Comparison of ENCODE assay signal across 8 mouse cellular contexts in the genomic region with DNA sequence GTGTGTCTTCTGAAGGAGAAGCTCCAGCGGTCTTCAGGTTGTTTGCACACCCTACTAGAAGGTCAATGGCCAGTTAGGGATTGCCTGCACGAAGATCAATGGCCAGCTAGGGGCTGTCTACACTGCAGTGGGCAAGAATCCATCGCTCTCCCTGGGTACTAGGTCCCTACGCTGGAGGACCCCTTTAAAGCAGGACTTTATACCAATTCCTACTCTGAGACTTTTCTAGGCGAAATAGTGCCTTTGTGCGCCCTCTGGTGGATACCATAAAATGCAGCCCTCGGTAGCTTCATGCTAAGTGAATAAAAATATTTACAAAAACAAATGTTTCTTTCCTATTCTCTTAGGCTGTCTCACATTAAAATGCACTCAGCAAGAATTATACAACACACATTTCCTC. TPM values are rescaled to one million over a fixed set of nuclear protein-coding genes. Genes with fewer than 3 reads are reported as not detected.
A peak's percentile ranks its signal among the peaks of the same experiment; 100 is the strongest.
DNase-seq lines count a peak whose midpoint lies in the region; ATAC-seq and TF ChIP-seq lines count a peak whose summit lies in the region.

No protein-coding gene starts in this region.

- H3K4me2 ChIP-seq in intestine, embryonic 14.5 days (ENCODE audit: low read length), result no peak overlapping the region
- no peak overlapping the region for H3K4me2 ChIP-seq in intestine, embryonic 15.5 days (replicated peaks)
- H3K4me2 ChIP-seq in heart, postnatal 0 days (ENCODE audit: low read depth, low read length), result no peak overlapping the region

- no peaks in the 10 kb centered on the region for H3K9me3 ChIP-seq in intestine, embryonic 14.5 days (ENCODE audit: control insufficient read depth, low read length)
- no peaks in the 10 kb centered on the region for H3K9me3 ChIP-seq in intestine, embryonic 15.5 days
- no peaks in the 10 kb centered on the region for H3K9me3 ChIP-seq in heart, postnatal 0 days (replicated peaks; ENCODE audit: control insufficient read depth, low read length)

- H3K9ac ChIP-seq in intestine, embryonic 14.5 days (ENCODE audit: low read length), result no peak overlapping the region
- no peak overlapping the region for H3K9ac ChIP-seq in intestine, embryonic 15.5 days
- no peak overlapping the region for H3K9ac ChIP-seq in heart, postnatal 0 days (replicated peaks; ENCODE audit: low read depth, low read length)

- H3K36me3 ChIP-seq in intestine, embryonic 14.5 days (ENCODE audit: control insufficient read depth, insufficient read depth, low read length), result no peaks in the 10 kb centered on the region
- no peaks in the 10 kb centered on the region for H3K36me3 ChIP-seq in intestine, embryonic 15.5 days
- no peaks in the 10 kb centered on the region for H3K36me3 ChIP-seq in heart, postnatal 0 days (replicated peaks; ENCODE audit: control insufficient read depth, insufficient read depth, low read length)

- H3K4me1 ChIP-seq in intestine, embryonic 14.5 days (replicated peaks; ENCODE audit: control insufficient read depth, insufficient read depth, low read length), result no peaks in the 10 kb centered on the region
- no peaks in the 10 kb centered on the region for H3K4me1 ChIP-seq in intestine, embryonic 15.5 days (replicated peaks)
- no peaks in the 10 kb centered on the region for H3K4me1 ChIP-seq in heart, postnatal 0 days (ENCODE audit: control insufficient read depth, insufficient read depth)

- no peak overlapping the region for H3K4me3 ChIP-seq in intestine, embryonic 14.5 days (ENCODE audit: low read depth, low read length)
- no peak overlapping the region for H3K4me3 ChIP-seq in intestine, embryonic 15.5 days (replicated peaks)
- no peak overlapping the region for H3K4me3 ChIP-seq in heart, postnatal 0 days (ENCODE audit: low read depth, low read length)

- no peak for TF ChIP-seq EP300 in heart, postnatal 0 days (IDR thresholded peaks at IDR 0.05; ENCODE audit: low read depth)

- peak; percentile 58 for TF ChIP-seq CTCF in heart, postnatal 0 days (IDR thresholded peaks at IDR 0.05; ENCODE audit: low read depth)

- intact Hi-C loops in left cerebral cortex, postnatal 4 days (cut with DNase I), result loop anchor here (10.0 kb wide), 1 partner anchor 240 kb away; no protein-coding TSS in a partner anchor

- peak; percentile 75 for DNase-seq in intestine, embryonic 14.5 days (ENCODE audit: low spot score)
- peak; percentile 44 for DNase-seq in ES-CJ7 (ENCODE audit: low read depth, low spot score)
- peak; percentile 44 for DNase-seq in brain, adult 2 months (ENCODE audit: low read depth, low spot score)
- DNase-seq in heart, postnatal 0 days (ENCODE audit: low spot score), result no peak
- DNase-seq in left cerebral cortex, postnatal 4 days, result peak; percentile 45

- no peaks in the 10 kb centered on the region for H3K27me3 ChIP-seq in intestine, embryonic 14.5 days (replicated peaks; ENCODE audit: control insufficient read depth, insufficient read depth, low read length)
- H3K27me3 ChIP-seq in intestine, embryonic 15.5 days (replicated peaks), result no peaks in the 10 kb centered on the region
- 0 out of 2 replicates have a peak, but pooled peaks cover 8% of the 10 kb centered on the region for H3K27me3 ChIP-seq in heart, postnatal 0 days (ENCODE audit: control insufficient read depth, insufficient read depth, low read length)

- WGBS in intestine, embryonic 14.5 days, result 24% methylated on average over 7 of the region's 7 CpGs
- WGBS in intestine, embryonic 15.5 days, result 21% methylated on average over 7 of the region's 7 CpGs
- WGBS in heart, postnatal 0 days, result 22% methylated on average over 7 of the region's 7 CpGs

- no peak overlapping the region for H3K27ac ChIP-seq in intestine, embryonic 14.5 days (ENCODE audit: low read depth)
- H3K27ac ChIP-seq in intestine, embryonic 15.5 days, result no peak overlapping the region
- H3K27ac ChIP-seq in heart, postnatal 0 days (ENCODE audit: low read depth), result no peak overlapping the region

- no peak for ATAC-seq in intestine, embryonic 14.5 days (replicated peaks; ENCODE audit: low FRiP score, low TSS enrichment, low read depth)
- no peak for ATAC-seq in intestine, embryonic 15.5 days
- ATAC-seq in heart, postnatal 0 days (ENCODE audit: insufficient read depth, low read depth), result no peak
- peak; percentile 51; the same call in 1 of the 2 replicates for ATAC-seq in monocyte, adult 5-6 weeks (replicated peaks; ENCODE audit: insufficient number of reproducible peaks, low FRiP score, low TSS enrichment, poor library complexity, severe bottlenecking)
- no peak for ATAC-seq in erythroblast, adult 5-6 weeks (replicated peaks; ENCODE audit: low FRiP score, poor library complexity, severe bottlenecking)

RNA-seq across cellular contexts. Expression of gene 1700012B09Rik, which starts 6.1 kb away (rescaled TPM):
- not detected in 2 replicates for polyA plus RNA-seq in intestine, embryonic 14.5 days (2014; fragmentation: Nextera tagmentation; extraction: Ambion mirVana)
- polyA plus RNA-seq in intestine, embryonic 15.5 days (2015; fragmentation: Nextera tagmentation; extraction: Ambion mirVana), result not detected in 2 replicates
- not detected in 2 replicates for total RNA-seq in heart, postnatal 0 days (2014; rRNA removed; ENCODE audit: low replicate concordance)
- not detected in 2 replicates for polyA plus RNA-seq in heart, postnatal 0 days (2015; fragmentation: Nextera tagmentation; extraction: Ambion mirVana)
- total RNA-seq in left cerebral cortex, postnatal 4 days (2021), result under 1 TPM in 1 of 2 experiments, not detected in 1; 0.66 TPM
- not detected in 3 replicates for total RNA-seq in monocyte, adult 5-6 weeks (2017)
- not detected in 2 replicates for total RNA-seq in erythroblast, adult 5-6 weeks (2015; ENCODE audit: low replicate concordance)
- not detected in 2 replicates for total RNA-seq in erythroblast, adult 5-6 weeks (2017; ENCODE audit: low replicate concordance)

RNA-seq across cellular contexts. Expression of gene Fut4, which starts 12.6 kb away (rescaled TPM):
- 6.5 and 6.7 TPM in 2 replicates for polyA plus RNA-seq in intestine, embryonic 14.5 days (2014; fragmentation: Nextera tagmentation; extraction: Ambion mirVana)
- polyA plus RNA-seq in intestine, embryonic 15.5 days (2015; fragmentation: Nextera tagmentation; extraction: Ambion mirVana), result 5.3 and 5.4 TPM in 2 replicates
- total RNA-seq in heart, postnatal 0 days (2014; rRNA removed; ENCODE audit: low replicate concordance), result 1.6 TPM in 1 of 2 replicates, not detected in the other
- 0.27 and 0.40 TPM in 2 replicates for polyA plus RNA-seq in heart, postnatal 0 days (2015; fragmentation: Nextera tagmentation; extraction: Ambion mirVana)
- total RNA-seq in left cerebral cortex, postnatal 4 days (2021), result 1 to 10 TPM in 1 of 2 experiments, under 1 TPM in 1; 0.70 to 1.1 TPM
- 12.1 to 18.8 TPM (median 17.1 TPM) in 3 replicates for total RNA-seq in monocyte, adult 5-6 weeks (2017)
- 2.3 and 3.7 TPM in 2 replicates for total RNA-seq in erythroblast, adult 5-6 weeks (2015; ENCODE audit: low replicate concordance)
- total RNA-seq in erythroblast, adult 5-6 weeks (2017; ENCODE audit: low replicate concordance), result 1.4 and 2.1 TPM in 2 replicates

RNA-seq across cellular contexts. Expression of gene Mre11a, which starts 19.7 kb away (rescaled TPM):
- 29.6 and 33.3 TPM in 2 replicates for polyA plus RNA-seq in intestine, embryonic 14.5 days (2014; fragmentation: Nextera tagmentation; extraction: Ambion mirVana)
- polyA plus RNA-seq in intestine, embryonic 15.5 days (2015; fragmentation: Nextera tagmentation; extraction: Ambion mirVana), result 19.5 and 25.0 TPM in 2 replicates
- total RNA-seq in heart, postnatal 0 days (2014; rRNA removed; ENCODE audit: low replicate concordance), result 8.2 and 9.9 TPM in 2 replicates
- 6.0 and 6.4 TPM in 2 replicates for polyA plus RNA-seq in heart, postnatal 0 days (2015; fragmentation: Nextera tagmentation; extraction: Ambion mirVana)
- total RNA-seq in left cerebral cortex, postnatal 4 days (2021), result 10 to 100 TPM; 13.7 to 16.2 TPM
- total RNA-seq in monocyte, adult 5-6 weeks (2017), result 15.9 to 34.9 TPM (median 19.8 TPM) in 3 replicates
- total RNA-seq in erythroblast, adult 5-6 weeks (2015; ENCODE audit: low replicate concordance), result 22.3 and 27.8 TPM in 2 replicates
- total RNA-seq in erythroblast, adult 5-6 weeks (2017; ENCODE audit: low replicate concordance), result 15.0 and 19.0 TPM in 2 replicates

RNA-seq across cellular contexts. Expression of gene Ankrd49, which starts 19.9 kb away (rescaled TPM):
- 47.9 and 52.0 TPM in 2 replicates for polyA plus RNA-seq in intestine, embryonic 14.5 days (2014; fragmentation: Nextera tagmentation; extraction: Ambion mirVana)
- polyA plus RNA-seq in intestine, embryonic 15.5 days (2015; fragmentation: Nextera tagmentation; extraction: Ambion mirVana), result 40.9 and 47.8 TPM in 2 replicates
- 7.8 and 25.8 TPM in 2 replicates for total RNA-seq in heart, postnatal 0 days (2014; rRNA removed; ENCODE audit: low replicate concordance)
- polyA plus RNA-seq in heart, postnatal 0 days (2015; fragmentation: Nextera tagmentation; extraction: Ambion mirVana), result 15.5 and 18.0 TPM in 2 replicates
- 10 to 100 TPM; 17.8 to 22.3 TPM for total RNA-seq in left cerebral cortex, postnatal 4 days (2021)
- 25.3 to 39.9 TPM (median 37.0 TPM) in 3 replicates for total RNA-seq in monocyte, adult 5-6 weeks (2017)
- 5.9 and 21.3 TPM in 2 replicates for total RNA-seq in erythroblast, adult 5-6 weeks (2015; ENCODE audit: low replicate concordance)
- total RNA-seq in erythroblast, adult 5-6 weeks (2017; ENCODE audit: low replicate concordance), result 13.6 and 18.0 TPM in 2 replicates

RNA-seq across cellular contexts. Expression of gene Piwil4, which starts 24.2 kb away (rescaled TPM):
- 0.13 and 0.49 TPM in 2 replicates for polyA plus RNA-seq in intestine, embryonic 14.5 days (2014; fragmentation: Nextera tagmentation; extraction: Ambion mirVana)
- polyA plus RNA-seq in intestine, embryonic 15.5 days (2015; fragmentation: Nextera tagmentation; extraction: Ambion mirVana), result 0.20 and 0.28 TPM in 2 replicates
- not detected in 2 replicates for total RNA-seq in heart, postnatal 0 days (2014; rRNA removed; ENCODE audit: low replicate concordance)
- 0.07 and 0.12 TPM in 2 replicates for polyA plus RNA-seq in heart, postnatal 0 days (2015; fragmentation: Nextera tagmentation; extraction: Ambion mirVana)
- under 1 TPM in 1 of 2 experiments, not detected in 1; 0.18 TPM for total RNA-seq in left cerebral cortex, postnatal 4 days (2021)
- not detected in 3 replicates for total RNA-seq in monocyte, adult 5-6 weeks (2017)
- not detected in 2 replicates for total RNA-seq in erythroblast, adult 5-6 weeks (2015; ENCODE audit: low replicate concordance)
- total RNA-seq in erythroblast, adult 5-6 weeks (2017; ENCODE audit: low replicate concordance), result not detected in 2 replicates
